Mouse (Mus musculus) megakaryocyte, embryonic 14.5 days (primary cell): ENCODE results near the gene Arntl.

Experiments used
- FLI1 ChIP-seq: IDR thresholded peaks from 2 replicates; pipeline ENCODE4 v1.6.1; 2012; ENCODE audit warnings: low read length, inconsistent platforms, mixed read lengths
- GATA1 ChIP-seq: IDR thresholded peaks from 3 replicates; pipeline ENCODE4 v1.6.1; 2012; ENCODE audit warnings: mixed read lengths, low read length, inconsistent platforms, borderline replicate concordance

GRCm38 (mm10) chr7:113207471-113208387 lies 464 bp downstream of the Arntl start:
- TF ChIP-seq GATA1 (no peak), FLI1 (no peak)
